Mouse (Mus musculus) CD4-positive, CD25-positive, alpha-beta regulatory T cell, adult 2 months (primary cell): ENCODE data around the gene Dglucy.

Experiments
- DNase-seq: peaks from one replicate; pipeline ENCODE4 v3.0.0-alpha.2; 2012; ENCODE audit warnings: low read depth, low spot score

Dglucy gene

DNA sequence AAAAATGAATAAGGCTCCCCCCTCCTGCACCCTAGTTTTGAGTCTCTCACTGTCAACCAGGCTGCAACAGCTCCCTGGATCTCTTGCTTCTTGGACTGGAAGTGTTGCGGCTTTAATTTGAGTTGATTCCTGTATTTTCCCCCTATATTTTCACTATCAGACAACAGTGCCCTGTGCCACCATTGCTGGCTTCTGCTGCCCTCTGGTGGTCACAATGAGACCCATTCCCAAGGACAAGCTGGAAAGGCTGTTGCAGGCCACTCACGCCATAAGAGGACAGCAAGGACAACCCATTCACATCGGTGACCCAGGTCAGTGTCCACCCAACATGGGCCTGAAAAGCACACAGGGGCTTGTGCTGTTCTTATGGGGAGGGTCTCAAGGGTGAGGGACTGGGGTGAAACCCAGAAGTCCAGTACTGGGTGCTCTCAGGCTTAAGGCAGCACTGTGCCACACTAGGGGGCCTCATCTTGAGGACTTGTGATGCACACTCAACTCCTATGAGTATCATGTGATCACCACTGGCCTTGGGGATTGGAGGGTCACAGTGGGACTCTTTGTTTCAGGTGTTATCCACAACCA lies 62.4 kb downstream of the Dglucy start:
- DNase-seq: peak; percentile 87

DNA sequence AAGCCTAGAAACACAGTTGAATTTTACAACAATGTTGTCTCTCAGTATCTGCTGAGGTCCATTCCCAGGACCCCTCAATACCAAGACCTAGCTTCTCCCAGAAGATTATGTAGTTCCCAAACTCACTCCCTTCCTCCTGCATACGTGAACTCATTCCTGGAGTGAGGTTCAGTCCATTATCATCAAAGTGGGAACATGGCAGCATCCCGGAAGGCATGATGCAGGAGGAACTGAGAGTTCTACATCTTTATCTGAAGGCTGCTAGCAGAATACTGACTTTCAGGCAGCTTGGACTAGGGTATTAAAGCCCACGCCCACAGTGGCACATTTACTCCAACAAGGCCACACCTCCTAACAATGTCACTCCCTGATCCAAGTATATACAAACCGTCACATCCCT lies 64.3 kb downstream of the Dglucy start:
- no peak for DNase-seq

DNA sequence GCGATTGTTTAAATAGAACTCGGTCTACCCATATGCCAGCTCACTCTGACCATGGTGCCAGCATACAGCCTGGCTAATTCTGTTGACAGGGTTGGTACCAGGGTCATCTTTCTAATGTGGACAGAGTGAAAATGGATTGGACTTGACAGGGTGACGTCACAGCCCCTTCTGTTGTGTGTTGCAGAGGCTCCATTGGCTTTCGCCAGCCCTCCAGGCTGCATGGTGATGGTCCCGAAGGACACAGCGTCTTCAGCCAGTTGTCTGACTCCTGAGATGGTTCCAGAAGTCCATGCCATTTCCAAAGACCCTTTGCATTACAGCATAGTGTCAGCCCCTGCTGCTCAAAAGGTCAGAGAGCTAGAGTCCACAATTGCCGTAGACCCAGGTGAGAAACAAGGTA lies 65.7 kb downstream of the Dglucy start:
- no peak for DNase-seq

DNA sequence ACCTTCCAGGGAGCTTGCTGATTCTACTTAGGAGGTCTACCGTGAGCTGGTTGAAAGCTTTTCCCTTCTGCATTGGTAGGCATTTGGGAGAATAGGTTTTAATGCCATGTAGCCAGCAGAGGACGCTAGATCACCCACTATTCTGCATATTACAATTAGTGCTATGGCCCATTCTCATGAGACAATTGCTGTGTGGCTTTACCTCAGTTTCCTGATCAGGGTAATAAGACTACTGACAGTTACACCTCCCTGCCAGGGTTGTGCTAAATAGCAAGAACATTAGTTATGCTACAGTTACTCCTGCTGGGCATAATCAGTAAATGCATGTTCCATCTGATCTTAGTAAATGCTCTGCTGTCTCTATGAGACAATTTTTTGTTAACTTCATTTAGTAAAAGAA lies 67.0 kb downstream of the Dglucy start:
- DNase-seq: peak; percentile 28

DNA sequence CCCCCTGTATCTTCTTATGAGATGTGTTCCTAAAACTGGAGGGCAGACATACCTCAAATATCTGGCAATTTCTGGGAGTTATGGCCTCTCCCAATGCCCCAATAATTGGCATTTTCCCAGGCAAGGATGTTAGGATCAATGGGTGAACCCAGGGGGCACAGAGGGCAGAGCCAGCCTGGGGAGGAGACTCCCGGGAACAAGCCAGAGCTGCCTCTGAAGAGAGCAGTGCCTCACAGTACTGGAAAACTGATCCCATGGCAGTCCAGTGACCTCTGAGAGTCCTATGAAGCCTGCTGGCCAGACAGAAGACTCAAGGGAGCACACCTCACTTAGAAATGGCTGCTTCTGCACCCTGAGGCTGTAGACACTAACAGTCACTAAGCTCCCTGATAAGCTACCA lies 67.7 kb downstream of the Dglucy start:
- no peak for DNase-seq

DNA sequence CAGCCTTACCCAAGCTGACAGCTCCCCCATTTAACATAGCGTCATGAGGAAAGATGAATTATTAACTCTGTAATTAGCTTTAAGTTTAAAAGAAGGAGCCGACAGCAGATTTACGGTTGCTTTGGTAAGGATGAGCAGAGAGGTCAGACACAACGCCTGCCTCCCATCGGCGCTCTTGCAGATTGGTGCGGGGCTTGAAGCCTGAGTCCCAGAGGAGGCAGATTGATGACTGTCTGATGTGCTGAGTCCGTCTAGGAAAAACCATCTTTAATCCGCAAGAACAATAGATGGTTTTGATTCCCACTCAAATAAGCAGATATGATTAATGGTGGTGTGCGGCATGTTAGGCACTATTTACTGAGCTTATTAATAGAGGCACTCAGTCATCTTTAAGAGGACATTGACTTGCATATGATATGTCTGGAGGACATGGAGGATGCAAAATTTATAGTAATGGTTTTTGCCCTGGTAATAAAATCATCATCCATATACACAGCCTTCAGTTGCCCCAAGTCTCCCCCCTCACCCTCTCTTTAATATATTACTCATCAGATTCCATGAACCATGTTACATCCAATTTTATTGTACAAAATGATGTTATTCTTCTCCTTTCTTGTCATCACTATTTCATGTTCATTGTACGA lies 68.7 kb downstream of the Dglucy start:
- DNase-seq: no peak

DNA sequence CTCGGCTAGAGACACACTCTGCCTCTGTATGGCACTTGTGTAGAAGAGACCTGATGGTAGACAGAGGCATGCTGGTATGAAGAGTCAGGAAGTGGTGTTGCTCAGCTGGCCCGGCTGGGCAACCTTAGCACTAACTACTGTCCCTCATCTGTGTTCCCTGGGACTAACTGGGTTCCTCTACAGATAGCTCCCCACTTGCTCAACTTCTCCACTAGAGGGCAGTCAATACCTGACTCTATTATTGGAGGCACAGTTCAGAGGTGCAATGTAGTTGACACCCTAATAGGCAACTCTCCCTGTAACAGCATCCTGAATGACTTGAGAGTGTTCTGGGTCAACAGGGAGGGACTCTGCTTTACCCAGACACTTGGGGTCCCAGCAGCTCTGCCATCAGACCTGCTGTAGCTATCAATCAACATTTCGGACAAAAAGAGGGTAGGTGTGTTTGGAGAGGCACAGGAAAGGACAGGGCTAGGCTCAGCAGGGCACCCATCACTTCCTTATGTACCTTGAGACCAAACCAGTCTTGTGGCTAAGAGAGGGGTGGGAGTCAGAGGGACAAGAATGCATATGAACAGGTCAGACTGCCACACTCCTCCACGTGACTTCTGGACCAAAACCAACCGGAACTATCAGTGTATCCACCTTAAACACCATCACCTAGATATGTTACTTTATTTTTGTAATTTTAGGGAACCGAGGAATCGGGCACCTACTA lies 70.7 kb downstream of the Dglucy start:
- peak; percentile 80 for DNase-seq

DNA sequence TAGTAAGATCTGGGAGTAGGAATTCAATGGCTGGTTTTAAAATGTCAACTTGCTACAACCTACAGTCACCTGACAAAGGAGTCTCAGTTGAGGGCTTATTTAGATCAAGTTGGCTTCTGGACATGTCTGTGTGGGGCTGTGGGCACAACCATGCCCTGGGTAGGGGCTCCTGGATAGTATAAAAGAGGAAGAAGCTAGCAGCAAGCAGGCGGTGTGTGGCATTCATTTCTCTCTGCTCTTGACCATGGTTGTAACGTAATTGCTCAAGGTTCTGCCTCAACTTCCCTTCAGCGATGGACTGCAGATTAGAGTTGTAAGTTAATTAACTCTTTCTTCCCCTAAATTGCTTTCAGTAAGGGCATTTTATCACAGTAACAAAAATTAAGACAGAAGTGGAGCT lies 73.5 kb downstream of the Dglucy start:
- no peak for DNase-seq

DNA sequence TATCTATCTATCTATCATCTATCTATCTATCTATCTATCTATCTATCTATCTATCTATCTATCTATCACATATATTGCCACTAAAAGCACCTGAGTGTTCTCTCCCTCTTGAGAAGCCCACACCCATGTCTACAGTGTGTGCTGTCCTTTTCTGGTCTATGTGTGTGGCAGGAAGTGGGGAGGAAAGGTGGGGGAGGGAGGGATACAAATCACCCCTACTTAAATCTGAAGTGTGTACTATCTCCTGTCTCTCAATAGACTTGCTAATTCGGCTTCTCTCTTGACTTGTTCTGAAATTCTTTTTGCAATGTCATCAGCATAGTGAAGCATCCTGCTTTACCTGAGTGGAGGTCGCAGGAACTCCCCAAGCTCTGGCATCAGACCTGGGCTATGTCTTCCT lies 77.5 kb downstream of the Dglucy start:
- DNase-seq: peak; percentile 62

DNA sequence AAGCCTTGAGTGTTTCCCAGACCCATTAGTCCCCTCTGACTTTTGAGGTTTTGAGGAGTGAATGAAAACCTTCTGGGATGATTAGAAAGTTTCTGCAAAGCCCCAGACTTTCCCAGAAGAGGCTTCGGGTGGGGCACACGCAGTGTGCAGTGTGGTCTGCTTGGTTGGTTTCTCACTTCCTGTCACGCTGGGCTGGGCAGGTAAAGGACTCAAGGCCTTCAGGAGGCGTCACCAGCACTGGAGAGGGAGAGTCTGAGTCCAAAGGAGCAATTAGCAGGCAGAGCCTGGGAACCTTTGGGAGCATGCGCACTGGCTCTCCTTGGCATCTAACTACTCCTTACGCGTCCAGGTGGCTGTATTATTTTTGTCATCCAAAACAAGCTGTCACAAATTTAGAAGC lies 78.9 kb downstream of the Dglucy start:
- peak; percentile 34 for DNase-seq

DNA sequence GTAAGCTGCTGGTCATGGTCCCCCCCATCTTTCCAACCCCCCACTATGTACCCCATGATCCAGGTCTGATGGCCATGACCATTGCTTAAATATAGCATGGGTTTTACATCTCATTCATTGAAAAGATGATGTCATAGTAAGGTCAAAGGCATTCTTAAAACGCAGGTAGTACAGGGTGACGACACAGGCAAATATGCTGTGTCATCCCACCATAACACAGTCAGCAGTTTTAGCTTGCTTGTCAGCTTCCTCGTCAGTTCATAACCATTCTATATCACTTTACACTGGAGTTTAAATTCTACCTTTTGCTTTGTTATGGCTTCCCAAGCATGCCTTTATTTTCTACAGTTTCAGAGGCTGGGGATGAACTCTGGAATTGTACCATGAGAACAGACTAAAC lies 83.4 kb downstream of the Dglucy start:
- no peak for DNase-seq

DNA sequence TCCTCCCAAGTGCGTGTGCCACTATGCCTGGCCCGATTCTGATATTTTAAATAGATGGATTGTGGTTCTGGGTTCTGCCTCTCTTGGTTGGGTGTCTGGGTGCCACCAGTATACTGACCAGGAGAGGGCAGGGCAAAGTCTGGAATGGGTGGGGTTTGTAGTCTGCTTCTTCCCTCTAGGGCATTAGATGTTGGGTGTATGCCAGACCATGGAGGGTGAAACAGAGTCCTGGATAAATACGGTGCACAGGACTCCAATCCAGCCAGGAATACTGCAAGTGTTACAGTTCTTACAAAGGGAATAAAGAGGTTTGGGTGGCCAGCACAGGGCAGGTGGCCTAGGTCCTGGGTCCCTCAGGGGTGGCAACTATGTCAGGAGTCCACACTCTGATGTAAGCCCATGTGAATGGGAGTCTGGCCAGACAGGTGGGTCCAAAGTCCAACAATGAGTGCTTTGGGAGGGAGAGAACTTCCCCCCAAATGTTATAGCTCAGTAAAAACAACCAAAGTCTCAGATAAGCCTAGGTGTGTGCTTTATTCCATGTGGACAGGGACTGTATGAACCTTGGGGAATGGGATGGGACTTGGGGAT lies 84.1 kb downstream of the Dglucy start:
- DNase-seq: no peak

DNA sequence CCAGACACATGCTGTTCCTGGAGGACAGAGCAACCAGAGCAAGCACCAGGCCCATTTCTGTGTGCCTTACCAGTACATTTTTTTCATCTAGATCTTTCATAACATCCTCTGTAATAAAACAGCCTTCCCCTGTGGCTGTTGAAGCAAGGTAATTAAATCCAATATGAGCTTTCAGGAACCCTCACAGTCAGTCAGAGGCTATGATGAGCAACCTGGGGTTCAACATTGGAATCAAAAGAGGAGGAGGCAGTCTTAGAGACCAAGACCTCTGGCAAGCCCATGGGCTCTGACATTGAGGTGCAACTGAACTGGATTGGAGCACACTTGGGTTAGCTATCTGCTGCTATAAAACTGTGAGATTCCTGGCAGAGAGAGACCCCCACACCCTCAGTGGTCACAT lies 86.2 kb downstream of the Dglucy start:
- no peak for DNase-seq

DNA sequence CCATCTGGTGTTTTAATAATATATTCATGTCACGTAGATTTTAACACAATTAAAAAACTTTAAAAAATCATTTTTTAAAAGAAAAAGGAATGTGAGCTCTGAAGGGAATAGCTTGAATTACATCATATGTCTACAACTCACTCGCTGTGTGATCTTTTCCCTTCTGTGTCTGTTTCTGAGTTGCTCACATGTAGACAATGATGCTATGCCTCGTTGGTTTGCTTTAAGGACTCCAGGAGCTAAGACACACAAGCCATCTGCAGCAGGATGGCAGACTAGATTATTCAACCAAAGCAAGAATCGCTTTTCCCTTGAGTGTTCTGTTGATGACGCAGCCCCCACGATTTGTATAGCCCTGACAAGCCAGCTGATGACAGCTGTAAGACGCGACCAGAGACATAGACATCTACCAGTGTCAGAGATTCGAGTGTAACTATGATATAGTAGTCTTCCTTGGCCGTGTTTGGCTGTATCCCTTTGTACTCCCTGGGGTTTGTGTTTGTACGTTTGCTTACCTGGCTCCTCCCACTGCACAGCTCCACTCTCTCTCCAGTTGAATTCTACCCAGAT lies 86.7 kb downstream of the Dglucy start:
- no peak for DNase-seq

DNA sequence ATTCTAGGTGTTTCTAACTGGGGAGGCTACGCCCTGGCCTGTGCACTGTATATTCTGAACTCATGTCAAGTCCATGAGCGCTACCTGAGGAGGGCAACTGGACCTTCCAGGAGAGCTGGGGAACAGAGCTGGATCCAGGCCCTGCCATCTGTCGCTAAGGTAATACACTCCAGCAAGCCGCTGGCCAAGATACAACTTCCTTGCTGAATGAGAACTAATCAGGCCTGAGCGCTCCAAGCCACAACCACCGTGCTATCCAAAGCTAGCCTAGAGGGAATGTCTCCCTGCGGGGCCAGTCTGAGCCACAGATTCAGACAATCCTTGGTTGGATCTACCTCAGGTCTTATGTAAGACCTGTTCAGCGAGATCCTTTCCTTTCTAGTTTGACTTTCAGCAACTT lies 88.2 kb downstream of the Dglucy start:
- no peak for DNase-seq

DNA sequence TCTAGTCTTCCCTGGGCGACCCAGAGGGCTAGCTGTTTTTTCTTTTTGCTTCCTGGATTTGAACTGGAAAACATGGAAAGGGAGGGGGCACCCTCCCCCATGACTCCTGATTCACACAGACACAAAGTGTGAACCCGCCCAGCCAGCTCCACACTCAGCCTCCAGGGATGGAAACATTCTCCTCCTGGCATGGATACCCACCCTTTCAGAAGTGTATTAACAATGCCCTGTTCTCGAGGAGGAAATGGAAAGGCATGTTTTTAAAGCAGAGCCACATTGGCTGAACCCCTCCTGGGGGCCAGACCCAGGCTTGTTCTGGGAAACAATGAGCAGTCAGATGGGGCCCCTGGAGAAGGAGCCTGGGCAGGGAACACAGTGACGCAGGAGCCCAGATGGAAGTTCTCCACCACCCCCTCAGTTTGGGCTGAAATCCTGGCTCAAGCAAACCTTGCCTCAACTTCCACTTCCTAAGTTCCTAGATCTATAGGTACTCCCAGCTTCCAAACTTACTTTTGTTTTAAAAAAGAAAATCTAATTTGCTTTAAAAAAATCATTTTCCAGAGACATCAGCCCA lies 89.3 kb downstream of the Dglucy start:
- DNase-seq: no peak

DNA sequence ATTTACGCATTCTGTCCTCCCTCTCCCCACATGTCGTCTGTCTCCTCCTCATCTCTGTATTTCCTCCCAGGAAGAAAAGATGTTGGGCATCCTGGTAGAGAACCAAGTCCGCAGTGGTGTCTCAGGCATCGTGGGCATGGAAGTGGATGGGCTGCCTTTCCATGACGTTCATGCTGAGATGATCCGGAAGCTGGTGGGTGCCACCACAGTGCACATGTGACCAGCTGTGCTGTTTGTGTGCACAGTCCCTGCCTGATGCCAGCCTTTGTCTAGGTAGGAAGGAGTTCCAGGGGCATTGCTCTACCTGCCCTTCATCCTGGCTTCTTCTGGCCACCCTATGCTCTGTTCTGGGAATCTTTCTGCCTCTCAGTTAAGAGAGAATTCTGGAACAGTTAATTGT lies 92.4 kb downstream of the Dglucy start:
- peak; percentile 31 for DNase-seq

DNA sequence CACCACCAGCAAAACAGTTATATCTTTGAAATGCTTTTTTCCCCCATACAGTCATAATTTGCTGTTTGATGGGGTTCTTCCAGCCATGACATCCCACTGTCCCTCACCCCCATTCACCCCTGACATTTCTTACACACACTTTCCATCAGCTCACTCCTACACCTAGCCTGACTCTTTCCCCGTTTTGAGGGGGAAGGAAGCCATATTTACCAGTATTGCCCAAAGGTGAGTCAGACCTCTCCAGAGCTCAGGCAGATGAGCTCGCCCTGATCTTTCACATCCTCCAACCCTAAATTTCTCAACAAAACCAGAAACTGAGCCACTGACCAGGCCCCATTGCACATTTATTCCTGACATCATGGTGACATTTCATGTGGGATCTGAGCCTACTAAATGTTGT lies 93.0 kb downstream of the Dglucy start:
- peak; percentile 38 for DNase-seq

DNA sequence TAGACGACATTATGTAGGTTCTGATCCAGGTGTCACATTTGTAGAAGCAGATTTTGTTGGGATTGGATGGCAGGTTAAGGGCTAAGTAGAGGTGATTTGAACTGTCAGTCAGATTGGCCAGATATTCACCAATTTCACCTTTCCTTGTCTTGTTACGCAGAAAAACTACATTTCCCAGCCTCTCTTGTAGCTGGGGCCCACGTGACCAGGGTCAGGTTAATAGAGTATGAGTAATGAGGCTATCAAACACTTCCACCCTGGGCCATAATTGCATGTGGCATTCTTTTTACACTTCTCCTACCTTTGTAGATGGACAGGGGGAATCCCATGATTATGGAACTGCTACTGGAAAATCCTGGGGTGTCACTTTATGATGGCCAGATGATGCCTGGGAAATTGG lies 94.8 kb downstream of the Dglucy start:
- no peak for DNase-seq

DNA sequence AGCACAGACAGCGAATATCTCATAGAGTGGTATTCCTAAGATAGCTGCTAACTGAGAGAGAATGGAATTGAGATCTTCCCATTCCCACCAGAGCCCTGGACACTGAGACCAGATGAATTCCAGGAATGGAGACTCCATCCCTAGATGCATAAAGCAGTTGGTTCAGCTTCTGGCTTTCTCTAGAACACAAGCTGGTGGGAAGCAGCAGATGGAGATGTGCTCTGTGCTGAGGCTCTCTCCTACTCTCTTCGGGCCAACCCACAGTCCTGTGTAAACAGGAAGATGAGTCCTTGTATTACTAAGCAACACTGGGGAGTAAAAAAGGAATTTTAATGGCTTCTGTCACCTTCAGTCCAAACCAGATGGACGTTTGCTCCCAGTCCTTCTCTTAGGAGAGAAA lies 96.7 kb downstream of the Dglucy start:
- no peak for DNase-seq

DNA sequence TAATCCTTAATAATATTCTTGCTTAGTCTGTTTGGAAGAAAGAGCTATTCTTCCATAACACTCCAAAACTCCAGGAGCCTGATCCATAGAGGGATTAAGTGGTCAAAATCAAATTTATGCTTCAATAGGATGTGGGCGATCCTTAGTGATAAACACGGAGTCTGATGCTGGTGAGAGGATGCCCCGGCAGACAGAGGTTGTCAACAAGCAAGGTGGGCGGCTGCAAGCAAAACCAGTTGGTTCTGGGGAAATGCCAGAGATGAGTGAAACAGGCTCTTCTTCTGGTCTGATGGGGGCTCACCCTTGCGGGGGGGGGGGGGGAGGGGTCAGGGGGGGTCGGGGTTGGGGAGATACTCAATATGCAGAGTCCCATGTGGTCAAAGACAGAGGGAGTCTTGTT lies 97.1 kb downstream of the Dglucy start:
- peak; percentile 38 for DNase-seq

DNA sequence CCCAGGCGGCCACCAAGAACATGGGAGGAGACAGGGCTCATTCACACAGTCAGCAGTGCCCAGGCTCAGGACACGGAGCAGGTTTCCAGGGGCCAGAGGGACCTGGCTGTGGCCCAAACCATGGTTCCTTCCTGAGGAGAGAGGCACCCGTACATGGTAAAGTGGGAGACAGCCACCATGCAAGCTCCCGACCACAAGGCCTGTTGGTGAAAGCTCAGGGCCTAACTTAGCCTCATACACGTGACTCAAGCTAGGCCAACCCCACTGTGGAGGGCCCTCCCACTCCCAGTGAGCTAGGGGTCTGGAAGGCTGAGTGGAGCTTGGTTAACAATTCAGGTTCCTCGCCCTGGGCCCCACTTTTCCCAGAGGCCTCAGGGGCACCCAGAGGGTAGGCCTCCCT lies 99.1 kb downstream of the Dglucy start:
- DNase-seq: no peak
